Mouse (Mus musculus) adipocyte (in vitro differentiated cells): ENCODE data around the gene Bcl2l11.

Source experiments
- DNase-seq: peaks from one replicate; pipeline ENCODE4 v3.0.0-alpha.2; 2016; ENCODE audit warnings: low spot score

Bcl2l11 gene

DNA sequence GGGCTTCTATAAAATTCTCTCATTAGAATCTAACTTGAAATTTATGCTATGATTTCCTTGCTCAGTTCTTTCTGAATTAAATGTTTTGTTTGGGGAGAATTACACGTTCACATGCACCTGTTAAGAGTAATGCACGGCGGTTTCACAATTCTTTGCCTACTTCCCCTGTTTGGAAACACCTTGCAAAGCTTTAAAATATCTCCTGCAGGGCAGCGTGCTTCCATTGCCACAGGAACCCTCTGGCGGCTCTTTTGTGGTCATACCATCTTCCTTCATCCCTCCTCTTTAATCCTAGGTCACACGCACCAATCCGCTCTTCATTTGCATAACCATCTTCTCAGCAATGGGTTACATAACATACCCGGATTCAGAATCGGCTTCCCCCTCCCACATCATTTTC lies 14.3 kb upstream of the Bcl2l11 start:
- no peak for DNase-seq

- no peak for DNase-seq
These were observed 11.2 kb upstream of the Bcl2l11 start for GRCm38 (mm10) chr2:128114621-128115020.

DNA sequence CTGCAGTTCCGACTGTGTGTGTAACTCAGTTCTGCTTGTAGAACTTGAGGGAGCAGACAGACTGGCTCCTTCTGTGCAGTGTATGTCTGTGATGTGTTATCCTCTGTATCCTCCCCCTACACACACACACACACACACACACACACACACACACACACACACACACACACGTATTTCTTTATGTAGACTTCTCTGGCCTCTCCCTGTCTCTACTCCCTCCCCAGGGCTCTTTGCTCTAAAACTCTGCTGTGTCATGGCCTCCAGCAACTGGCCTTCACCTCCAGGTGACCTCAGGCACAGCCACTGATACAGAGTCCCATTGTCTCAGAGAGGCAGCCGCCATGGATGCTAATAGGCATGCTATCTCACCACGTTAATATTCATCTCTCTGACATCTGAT lies 10.3 kb upstream of the Bcl2l11 start:
- DNase-seq, result no peak

DNA sequence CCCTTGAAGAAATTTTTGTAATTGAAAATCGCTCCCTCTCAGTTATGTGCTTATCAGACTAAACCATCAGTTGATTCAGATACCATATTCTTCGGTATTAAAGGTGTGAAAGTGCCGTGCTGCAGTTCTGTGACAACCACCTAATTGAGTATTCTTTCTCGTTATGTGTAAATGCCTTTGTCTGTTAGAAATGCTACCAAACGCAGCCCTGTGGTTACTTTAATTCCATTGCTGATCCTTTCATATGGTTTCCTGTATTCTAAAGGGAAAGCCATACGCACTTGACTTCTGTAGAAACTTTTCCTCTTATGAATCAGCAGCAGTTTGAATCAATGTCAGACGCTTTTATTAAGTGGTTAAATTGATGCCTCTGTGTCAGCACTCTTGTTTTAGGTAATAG lies 8.2 kb upstream of the Bcl2l11 start:
- no peak for DNase-seq

DNA sequence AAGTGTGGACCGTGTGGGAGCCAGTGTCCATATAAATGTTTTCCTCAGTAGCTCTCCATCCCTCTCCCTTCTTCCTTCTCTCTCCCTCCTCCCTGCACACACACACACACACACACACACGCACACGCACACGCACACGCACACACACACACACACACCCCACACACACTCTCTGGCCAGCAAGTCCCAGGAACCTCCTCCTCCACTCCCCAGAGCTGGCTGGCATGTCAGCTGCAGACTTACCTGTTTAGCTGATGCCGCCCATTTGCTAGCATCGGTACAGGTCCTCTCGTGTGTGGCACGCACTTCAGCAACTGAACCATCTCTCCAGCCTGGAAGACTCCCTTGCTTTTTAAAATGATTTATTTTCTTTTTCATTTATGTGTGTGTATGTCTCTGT lies 6.9 kb upstream of the Bcl2l11 start:
- DNase-seq, result no peak

- DNase-seq, result peak; percentile 79
These were observed 3.3 kb upstream of the Bcl2l11 start for GRCm38 (mm10) chr2:128122491-128122890.

DNA sequence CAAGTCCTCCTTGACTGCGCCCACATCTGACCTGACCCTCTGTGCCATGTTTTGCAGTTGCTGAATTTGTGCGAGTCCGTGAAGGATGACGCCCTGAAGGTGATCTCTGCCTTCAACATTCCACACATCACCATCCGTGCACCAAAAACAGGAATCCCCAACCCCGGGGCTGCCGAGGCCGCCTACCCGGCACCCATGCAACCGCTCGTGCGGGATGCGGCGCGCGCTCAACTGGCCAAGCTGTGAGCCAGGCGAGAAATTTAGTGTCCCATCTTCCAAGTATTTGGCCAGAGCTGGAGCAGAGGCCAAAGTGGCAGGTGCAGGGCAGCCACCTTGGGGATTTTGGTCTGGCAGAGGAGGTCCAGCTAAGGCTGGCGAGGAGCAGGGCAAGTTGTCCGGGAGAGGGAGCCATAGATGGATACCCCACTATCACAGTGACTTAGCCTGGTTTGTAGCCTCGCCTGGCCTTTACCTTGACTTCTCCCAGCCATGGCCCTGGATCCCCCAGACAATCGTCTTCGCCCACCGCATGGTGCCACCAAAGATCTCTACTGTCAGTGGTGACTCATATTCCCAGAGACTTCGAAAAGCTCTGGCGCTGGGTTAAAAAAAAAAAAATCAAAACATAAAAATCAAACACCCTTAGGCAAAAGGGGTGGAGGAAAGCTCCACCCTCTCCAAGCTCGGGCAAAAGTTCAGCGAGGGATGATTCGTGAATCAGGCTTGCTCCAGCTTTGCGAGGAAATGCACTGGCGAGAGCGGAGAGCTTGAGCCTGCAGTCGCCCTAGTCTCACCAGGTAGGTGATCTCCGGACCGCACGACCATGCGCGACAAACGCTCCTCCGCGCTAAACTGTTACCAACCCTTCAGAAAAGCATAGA lies 2.7 kb upstream of the Bcl2l11 start:
- peak; percentile 72 for DNase-seq

DNA sequence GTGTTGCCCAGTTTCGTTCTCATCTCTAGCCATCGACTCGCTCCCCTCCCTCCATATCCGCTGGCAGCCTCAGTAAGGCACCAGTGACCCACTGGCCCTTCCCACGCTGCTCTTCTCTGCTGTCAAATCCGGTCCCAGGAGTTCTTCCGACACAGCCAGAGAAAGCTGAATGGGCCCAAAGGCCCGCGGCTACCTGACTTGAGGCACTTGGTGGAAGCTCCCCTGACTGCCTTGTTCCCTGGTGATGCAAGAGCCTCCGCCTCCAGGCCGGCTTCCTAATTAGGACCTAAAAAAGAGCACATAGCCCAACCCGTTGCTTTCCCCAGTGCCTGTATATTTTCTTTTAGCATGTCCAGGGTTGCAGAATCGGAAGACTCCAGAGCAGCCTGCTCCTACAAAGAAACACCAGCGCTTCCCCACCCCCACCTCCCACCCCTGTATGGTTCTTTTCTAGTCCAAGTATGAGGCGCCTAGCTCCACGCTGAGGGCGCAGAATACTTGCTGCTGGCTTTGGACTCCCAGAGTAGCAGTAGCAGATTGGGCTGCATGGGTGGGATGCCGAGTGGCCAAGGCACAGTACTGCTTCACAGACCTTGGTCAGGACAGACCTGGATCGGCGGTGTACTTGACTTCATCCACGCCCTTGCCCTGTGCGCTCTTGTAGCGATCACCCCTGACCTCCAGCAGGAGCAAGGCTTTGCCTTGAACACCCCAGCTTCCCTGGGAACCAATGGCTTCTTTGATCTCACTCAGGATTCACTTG lies 1.7 kb upstream of the Bcl2l11 start:
- DNase-seq, result no peak

DNA sequence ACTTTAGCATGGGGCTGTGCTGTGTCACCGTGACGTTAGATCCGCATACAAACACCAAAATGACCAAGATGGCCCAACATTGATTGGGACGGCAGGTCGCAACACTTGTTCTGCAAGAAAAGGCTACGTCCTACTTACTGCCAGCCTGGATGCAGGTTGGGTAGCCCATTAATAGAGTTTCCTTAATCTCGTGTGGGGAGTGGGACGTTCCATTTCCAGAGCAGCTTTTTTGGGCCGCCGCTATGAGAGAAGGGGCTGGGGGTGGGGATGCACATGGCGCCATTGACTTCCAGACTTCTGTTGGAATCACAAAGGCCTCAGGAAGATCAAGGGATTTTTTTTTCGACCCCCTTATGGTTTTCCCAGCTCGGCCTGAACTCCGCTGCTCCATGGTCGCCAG lies 1.1 kb upstream of the Bcl2l11 start:
- no peak for DNase-seq

DNA sequence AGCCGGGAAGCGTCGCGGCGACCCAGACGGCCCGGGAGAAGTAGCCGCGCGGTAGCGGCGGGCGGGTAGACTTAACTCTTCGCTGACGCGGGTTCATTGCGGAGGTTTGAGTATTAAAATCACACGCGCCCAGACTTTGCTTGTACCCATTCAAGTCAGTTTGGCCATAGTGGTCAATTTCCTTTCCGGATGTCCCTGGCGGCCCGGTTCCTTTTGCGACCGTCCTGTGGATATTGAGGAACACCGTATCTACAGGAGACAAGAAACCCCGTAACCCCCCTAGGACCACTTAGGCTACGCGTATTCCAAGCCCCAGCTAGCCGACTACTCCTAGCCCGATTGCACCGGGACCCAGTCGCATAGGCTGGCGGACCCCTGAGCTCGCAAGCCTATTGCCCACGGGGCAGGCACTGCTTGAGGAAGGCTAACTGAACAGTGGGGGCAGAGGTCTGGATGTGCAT lies 783 bp downstream of the Bcl2l11 start:
- peak; percentile 51 for DNase-seq

DNA sequence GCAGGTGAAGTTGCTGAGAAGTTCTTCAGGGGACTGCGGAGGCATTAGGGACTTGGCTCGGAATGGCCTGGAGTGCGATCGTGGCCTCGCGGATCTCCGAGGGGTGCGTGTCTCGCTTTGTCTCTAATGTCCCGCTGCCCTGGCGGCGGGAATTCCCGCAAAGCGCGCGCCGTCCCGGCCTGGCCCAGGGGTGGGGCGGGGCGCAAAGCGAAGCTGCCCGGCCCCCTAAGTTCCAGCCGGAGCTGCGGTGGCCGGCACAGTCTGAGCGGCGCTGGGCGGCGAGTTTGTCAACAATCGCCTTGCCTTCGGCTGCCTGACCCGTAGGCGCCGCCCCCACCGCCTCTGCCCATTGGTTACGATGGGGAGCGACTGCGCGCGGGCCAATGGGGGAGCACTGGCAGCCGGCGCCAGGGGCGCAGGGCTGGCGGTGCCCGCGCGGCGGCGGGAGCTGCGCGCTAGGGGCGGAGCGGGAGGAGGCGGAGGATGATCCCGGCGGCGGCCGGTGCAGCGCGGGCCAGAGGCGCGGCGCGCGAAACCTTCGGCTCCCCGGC lies 1.4 kb downstream of the Bcl2l11 start:
- peak; percentile 96 for DNase-seq

GRCm38 (mm10) chr2:128127691-128128292 lies 2.0 kb downstream of the Bcl2l11 start:
- peak; percentile 90 for DNase-seq

DNA sequence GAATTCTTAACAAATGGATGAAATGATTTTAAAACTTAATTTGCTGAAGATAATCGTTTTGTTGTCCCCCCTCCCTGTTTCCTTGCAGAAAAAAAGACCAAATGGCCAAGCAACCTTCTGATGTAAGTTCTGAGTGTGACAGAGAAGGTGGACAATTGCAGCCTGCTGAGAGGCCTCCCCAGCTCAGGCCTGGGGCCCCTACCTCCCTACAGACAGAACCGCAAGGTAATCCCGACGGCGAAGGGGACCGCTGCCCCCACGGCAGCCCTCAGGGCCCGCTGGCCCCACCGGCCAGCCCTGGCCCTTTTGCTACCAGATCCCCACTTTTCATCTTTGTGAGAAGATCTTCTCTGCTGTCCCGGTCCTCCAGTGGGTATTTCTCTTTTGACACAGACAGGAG lies 2.7 kb downstream of the Bcl2l11 start:
- no peak for DNase-seq

DNA sequence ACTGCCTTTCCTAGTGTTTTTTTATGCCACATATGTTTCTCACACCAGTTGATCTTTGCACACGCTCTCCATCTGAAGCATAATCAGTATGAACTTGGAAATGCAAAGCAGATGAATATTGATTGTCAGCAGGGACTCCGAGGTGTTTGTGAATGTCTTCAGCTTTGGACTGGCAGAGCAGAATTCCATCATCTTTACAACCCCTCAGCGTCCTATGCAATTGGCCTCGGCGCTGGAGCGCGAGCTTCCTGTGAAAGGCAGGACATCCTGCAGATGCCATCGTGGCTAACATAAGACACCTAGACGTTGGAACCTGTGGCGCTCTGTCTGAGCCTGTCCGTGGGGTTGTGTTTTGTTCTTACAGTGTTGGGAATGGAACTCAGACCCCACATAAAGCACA lies 5.7 kb downstream of the Bcl2l11 start:
- DNase-seq, result no peak

DNA sequence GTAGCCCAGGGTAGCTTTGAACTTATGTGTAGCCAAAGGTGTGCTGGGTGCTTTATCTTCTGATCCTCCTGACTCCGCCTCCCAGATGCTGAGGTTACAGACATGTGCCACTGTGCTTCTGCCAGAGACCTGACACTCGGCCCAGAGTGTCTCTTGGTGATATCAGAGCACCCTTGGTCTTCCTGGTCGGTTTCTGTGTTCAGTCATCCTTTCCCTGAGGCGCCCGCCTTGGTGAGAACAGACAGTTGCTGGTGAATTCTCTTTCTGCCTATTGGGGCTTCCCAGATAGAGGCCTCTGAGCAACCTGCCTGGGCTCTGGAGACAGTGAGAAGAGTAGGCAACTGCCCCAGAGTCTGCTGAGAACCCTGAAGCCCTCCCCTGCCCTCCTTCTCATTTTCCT lies 6.8 kb downstream of the Bcl2l11 start:
- no peak for DNase-seq

DNA sequence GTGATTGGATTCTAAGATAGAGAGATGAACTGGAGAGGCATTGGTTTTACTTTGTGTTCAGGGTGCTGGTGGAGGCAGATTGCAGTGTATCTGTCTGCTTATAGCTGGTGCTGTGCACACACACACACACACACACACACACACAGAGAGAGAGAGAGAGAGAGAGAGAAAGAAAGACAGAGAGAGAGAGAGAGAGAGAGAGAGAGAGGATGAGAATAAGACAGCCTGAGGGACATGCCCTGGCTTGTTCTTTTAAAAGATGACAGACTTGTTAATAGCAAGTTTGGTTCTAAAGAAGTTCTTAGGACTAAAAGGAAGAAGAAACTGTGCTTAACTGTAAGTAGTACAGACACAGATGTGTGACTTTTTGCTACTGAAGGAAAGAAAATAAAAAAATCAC lies 8.0 kb downstream of the Bcl2l11 start:
- DNase-seq, result no peak

DNA sequence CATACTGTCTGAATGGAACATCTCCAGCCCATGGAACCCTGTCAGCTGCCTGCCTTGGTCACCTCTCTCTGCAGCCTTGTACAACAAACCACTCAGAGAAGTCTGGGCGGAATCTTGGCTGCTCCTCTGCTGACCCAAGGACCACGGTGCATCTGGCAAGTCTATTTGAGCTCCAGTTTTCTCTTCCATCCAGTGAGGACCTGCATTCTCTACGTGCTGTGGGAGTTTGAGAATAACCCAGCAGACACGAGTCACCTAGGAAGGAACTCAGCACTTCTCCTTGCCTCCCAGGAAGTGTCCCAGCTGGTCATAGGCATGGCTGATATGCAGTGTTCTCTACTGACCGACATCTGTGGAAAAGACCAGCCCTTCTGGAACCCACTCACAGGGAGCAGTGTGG lies 8.6 kb downstream of the Bcl2l11 start:
- DNase-seq, result no peak

GRCm38 (mm10) chr2:128134948-128135347 lies 9.1 kb downstream of the Bcl2l11 start:
- DNase-seq, result no peak

DNA sequence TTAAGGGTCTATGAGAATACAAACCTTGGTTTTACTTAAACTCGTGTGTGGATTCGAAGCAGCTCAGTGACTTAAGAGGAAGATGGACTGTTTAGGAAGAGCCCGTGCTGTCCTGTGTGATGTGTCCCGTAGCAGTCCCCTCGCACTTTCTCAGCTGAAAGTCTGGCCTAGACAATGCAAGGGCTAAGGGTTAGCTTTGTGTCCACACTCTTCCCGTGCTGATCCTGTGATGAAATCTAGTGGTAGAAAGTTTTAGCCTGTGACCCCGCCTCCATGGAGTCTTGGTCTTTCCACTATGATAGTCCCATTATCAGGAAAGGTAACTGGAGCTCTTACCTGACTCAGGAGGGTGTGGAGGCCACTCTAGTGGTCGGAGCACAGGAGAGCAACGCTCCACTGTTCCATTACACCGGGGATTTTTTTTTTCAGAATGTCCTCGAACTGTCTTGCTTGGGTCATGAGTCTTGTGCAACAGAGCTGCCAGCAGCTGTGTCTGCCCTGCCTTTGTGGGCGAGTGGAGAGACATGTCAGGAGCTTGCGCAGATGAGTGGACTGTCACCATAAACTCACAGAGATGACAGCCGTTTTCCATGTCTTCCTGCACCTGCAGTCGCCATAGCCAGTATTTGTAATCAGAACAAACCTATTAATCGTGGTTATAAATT lies 11.1 kb downstream of the Bcl2l11 start:
- peak; percentile 58 for DNase-seq

- peak; percentile 67 for DNase-seq
These were observed 11.8 kb downstream of the Bcl2l11 start for GRCm38 (mm10) chr2:128137480-128138276.

DNA sequence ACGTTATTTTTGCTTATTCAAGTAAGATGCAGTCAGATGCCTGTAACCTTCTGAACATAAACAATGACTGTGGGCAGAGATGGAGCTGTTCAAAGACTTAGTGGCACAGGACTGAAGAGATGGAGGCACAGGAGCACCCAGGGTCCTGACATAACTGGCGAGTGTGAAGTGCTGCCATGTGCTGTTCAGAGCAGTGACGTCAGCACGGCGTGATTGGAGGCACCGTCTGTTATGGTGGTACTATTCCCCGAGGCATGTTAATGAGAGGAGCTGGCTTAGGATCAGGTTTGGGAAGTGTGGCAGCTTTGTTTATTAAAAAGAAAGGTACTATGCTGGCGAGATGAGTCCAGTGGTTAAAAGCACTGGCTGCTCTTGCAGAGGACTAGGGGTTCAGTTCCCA lies 13.1 kb downstream of the Bcl2l11 start:
- DNase-seq, result no peak
